Mouse (Mus musculus): ENCODE measurements around the gene Jdp2. TPM values are rescaled to one million over a fixed set of nuclear protein-coding genes. Genes with fewer than 3 reads are reported as not detected.
A peak's percentile ranks its signal among the peaks of the same experiment; 100 is the strongest.

The Jdp2 gene
- 10 to 100 TPM; 29.4 to 34.1 TPM for total RNA-seq (2021)
- long read RNA-seq, experiment 1, transcript Jdp2-203 (4 exons, 1,645 nt), result major isoform, 25 of 42 reads
- long read RNA-seq, experiment 1, transcript Jdp2-201 (4 exons, 1,643 nt), result minor isoform, 13 of 42 reads
- long read RNA-seq, experiment 1, partial matches to known transcripts, result 3 of 42 reads
- long read RNA-seq, experiment 1, other reads (novel, unspliced or antisense), result 1 of 42 reads
- long read RNA-seq, experiment 2, transcript Jdp2-201 (4 exons, 1,643 nt), result minor isoform, 14 of 61 reads
- long read RNA-seq, experiment 2, transcript Jdp2-203 (4 exons, 1,645 nt), result major isoform, 43 of 61 reads
- long read RNA-seq, experiment 2, partial matches to known transcripts, result 1 of 61 reads
- long read RNA-seq, experiment 2, other reads (novel, unspliced or antisense), result 3 of 61 reads

DNA sequence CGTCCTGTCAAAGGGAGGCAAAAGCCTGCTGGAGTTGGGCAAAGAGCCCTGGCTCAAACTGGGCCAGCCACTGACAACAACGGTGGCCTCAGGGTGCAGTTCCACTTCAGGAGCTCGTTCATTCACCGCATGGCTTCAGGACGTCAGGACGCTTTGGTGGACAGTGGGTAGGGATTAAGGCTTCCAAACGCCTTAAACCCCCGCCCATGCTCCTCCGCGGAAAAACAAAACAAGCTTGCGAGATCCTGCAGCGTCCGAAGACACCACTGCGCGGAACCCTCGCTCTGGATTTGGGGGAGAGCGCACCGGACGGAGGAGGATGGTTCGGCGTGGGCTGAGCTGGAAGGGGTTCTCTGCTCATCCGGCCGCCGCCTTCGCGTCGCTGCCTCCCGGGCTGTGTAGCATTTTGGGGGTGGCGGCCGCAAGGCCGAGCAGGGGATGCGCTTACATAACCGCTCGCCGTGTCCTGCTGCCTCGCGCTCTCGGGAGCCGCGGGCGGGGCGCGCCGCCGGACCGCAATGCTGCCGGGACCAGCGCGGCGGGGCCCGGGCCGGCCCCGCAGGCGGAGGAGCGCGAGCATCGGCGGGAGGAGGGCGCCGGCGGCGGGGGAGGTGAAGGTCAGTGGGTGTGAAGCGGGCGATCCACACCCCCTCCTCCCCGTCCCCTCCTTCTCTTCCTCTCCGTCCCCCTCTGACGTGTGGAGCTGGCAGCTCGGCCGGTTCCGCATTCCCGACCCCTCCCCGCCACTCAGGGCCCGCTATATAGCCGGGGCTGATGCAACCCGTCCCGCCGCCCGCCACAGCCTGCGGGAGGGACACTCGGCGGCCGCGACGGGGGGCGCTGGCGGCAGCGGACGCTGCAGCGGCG lies at the start of gene Jdp2:
Gene Jdp2 (plus strand): TSS at position 417 of the 867 bp plus-strand sequence.
- peak; percentile 73 to 83 for DNase-seq (ENCODE audit: low spot score in 2 of 2)

GRCm38 (mm10) chr12:85549661-85550060 lies 49.2 kb upstream of the Jdp2 start:
- DNase-seq (ENCODE audit: low spot score in 2 of 2), result no peak

DNA sequence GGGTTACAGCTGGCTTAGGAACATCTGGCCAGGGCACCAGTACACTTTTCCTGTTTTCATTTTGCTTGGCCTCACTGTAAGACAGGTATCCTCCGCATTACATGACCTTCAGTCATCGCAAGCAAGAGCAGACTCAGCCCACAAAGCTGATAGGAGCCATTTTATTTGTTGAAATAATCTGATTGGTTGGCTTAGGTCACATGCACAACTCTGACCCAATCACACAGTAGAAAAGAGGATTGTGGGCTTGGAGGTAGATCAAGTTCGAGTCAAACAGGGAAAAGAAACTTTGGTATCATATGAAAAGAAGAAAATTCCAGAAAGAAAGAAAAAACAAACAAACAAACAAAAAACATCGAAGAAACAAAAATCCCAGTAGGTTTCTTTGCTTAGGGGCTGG lies 48.4 kb upstream of the Jdp2 start:
- DNase-seq (ENCODE audit: low spot score in 2 of 2), result no peak

DNA sequence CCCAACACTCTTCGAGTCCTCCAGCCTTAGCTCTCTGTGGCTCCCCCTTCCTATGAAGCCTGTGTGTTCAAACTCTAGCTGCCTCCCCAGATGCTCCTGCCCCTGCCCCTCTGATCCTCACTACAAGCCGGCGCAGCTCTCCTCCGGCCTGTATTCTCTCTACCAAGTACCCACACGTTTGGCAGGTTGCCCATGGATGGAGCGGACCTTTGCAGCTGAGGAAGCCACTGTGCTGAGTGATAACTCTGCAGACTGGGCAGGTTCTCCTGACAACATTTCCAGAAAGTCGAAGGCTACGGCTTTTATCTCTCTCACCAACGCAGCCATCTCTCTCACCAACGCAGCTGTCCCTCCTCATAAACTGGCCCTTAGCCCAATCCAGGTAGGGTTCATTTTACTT lies 39.5 kb upstream of the Jdp2 start:
- no peak for DNase-seq (ENCODE audit: low spot score in 2 of 2)

GRCm38 (mm10) chr12:85565441-85565840 lies 33.4 kb upstream of the Jdp2 start:
- DNase-seq (ENCODE audit: low spot score in 2 of 2), result no peak

DNA sequence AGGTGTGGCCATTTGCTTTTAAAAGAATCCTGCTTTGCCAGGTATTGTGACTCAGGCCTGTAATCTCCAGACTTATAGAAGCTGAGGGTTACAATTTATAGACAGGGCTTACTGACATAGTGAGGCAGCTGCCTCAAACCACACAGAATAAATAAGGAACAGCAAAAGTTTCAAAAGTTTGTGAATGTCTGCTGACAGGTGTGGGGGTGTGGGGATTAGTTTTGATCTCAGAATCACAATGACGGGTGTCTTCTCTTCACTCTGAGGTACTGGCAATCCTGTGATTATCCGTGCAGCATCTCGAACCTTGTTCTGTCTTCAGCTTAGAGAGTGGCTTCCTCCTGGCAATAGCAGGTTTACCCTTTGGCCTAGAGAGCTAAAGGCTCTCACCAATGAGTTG lies 30.5 kb upstream of the Jdp2 start:
- no peak for DNase-seq (ENCODE audit: low spot score in 2 of 2)

DNA sequence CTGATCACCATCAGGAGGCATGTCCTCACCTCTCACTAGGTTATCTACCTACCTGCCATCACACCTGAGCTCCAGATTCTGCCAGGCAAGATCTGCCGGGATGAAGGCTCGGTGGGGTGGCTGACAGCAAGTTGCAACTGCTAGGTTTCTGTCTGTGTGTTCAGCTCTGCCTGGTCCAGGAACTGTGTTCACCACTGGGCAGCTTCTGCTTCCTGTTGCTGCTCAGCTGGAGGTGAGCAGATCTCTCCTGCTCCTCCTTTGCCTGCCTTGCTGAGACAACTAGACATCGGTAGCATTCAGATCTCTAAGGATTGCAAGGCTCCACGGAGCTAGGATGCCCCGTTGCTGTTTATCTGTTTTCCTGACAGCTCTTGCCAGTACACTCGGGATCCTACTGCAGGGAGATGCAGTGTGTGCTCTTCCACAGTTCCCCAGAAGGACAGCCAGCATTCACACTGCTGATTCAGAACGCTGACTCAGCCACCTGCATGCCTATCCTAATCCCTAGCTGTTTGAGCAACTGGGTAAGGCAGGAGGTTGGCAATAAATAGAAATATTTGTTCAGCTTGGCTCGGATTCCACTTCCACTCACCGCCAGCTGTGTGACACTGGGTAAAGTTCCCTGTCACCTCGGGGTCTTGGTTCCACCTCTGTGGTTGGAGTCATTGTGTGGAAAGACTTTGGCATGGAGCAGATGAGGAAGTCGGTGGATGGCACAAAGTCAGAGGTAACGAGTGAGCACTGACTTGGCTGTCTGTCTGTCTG lies 29.3 kb upstream of the Jdp2 start:
- DNase-seq (ENCODE audit: low spot score in 2 of 2), result no peak

DNA sequence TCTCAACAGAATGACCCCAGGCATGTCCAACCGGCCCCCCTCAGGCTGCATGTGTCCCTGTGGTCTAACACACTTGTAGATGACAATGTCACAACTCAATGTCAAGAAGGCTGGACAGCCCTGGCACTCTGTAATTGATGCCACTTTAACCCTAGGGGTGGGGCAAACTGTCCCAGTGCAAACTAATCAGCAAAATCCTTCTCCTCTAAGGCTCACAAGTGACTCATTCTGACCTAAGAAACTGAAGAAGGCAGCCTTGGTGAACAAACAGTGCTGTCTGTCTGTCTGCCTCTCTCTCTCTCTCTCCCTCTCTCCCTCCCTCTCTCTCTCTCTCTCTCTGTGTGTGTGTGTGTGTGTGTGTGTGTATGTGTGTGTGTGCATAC lies 28.7 kb upstream of the Jdp2 start:
- no peak for DNase-seq (ENCODE audit: low spot score in 2 of 2)

- peak; percentile 40 to 49 for DNase-seq (ENCODE audit: low spot score in 2 of 2)
These were observed 27.5 kb upstream of the Jdp2 start for GRCm38 (mm10) chr12:85571312-85571711.

DNA sequence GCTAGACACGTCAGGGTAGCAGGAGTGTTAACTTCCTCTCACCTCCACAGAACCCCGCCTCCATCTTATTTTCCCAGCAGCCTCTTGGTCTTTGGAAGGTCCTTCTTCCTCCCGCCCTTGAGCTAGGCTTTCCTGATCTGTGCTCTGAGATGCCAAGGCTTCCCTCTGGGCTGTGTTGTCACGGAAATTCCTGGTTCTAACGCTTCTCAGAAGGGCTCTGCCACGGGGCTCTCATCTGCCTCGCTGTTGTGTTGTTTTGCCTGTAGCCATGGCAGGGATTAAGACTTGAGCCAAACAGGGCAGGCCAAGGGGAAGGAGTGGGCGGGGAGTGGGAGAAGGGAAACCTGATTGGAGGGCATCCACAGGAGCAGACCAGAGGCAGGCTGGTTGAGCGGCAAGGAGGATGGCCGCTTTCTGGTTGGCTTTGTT lies 26.8 kb upstream of the Jdp2 start:
- DNase-seq (ENCODE audit: low spot score in 2 of 2), result peak; percentile 45 to 66

DNA sequence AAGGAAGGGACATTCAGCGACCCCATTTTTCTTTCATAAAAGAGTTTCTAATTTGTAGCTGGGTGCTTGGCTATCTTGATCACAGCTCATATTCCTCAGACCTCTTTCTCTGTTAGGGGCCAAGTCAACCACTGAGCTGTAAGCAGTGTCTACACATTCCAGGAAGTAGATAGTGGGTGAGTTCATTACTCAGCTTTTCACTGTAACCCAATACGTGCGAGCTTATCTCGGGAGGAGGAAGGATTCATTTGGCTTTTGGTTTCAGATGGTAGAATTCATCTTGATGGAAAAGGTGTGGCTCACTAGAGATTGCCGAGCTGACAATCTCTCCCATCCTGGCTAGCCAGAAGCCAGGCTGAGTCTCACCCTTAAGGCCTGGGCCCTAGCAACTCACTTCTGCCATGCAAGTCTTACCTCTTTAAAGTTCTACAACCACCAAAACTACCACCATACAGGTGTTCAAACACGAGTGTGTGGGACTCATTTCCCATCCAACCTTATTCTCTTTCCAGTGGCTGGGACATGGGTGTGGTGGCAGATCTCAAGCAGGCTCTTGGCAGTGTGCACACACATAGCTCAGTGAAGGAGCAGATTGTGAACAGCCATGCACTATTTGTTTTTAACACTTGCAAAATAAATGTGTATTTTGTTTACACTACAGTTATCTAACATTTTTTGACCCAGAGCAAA lies 23.9 kb upstream of the Jdp2 start:
- no peak for DNase-seq (ENCODE audit: low spot score in 2 of 2)

DNA sequence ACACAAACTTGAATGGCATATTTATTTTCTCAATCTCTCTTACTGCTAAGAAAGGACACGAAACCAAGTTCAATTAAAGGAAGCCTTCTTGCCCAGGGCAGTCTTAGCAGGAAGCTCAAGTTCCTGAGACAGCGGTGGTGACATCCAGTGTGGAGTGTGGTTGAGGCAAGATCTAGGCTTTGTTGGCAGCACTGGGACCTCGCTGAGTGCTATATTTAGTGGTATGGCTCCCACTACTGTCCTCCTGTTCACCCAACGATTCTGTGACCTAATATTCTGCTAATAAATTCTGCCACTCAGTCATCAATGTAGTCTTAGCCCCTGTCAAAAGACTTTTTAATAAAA lies 23.4 kb upstream of the Jdp2 start:
- no peak for DNase-seq (ENCODE audit: low spot score in 2 of 2)

DNA sequence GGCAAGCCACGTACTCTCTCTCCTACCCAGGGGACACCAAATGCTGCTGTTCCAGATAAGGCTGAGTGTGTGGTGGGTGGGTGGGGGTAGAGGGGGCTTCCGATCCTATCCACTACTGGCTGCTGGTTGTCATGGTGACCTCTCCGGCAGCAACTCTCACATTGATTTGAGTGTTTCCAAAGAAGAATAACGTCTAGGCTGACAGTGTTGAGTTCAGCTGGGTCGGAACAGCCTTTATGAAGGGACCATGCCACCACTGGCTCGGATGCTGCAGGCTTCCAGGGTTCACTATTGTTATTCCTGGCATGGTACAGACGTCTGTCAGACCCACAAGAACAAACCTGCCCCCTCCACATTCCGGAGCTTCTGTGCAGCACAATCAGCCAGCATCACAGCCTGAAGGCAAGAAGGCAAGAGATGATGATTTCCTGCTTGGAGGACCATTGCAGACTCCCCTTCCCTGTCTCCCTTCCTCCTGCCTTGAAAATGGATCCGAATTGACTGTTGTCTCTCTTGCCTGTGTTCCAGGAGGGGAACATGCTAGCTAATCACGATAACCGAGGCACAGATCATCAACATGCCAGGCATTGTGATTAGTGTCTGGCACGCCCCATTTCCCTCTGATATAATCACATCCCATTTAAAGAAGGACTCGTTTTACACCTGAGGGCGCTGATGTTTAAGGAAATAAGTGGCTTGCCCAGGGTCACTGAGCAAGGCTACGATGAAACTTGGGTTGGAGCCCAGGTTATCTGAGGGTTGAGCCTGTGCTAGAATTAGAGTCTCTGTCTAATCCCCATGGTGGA lies 17.4 kb upstream of the Jdp2 start:
- no peak for DNase-seq (ENCODE audit: low spot score in 2 of 2)

- DNase-seq (ENCODE audit: low spot score in 2 of 2), result no peak
These were observed 16.8 kb upstream of the Jdp2 start for GRCm38 (mm10) chr12:85582067-85582316.

GRCm38 (mm10) chr12:85585761-85586258 lies 13.0 kb upstream of the Jdp2 start:
- DNase-seq (ENCODE audit: low spot score in 2 of 2), result no peak

DNA sequence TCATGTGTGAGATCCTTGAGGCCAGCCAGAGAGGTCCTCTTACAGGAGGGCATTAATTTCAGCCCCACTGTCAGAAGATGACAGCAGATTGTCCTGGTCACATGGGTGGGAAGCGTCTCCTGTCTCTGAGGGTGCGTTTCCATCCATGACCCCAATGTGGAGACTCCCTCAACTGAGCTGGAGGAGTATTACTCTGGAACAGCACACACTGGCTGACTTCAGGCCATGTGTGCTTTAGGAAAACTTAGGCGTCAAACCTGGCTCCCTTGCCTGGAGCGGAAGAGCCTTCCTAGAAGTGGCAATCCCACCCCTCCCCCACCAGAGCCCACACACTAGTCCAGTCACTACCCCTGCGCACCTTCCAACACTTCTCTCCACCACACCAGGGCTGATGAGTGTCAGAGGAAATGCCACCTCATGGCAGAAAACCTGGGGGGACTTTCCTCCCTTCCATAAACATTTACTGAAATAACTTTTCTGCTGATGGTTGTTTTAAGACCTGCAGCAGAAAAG lies 8.9 kb upstream of the Jdp2 start:
- DNase-seq (ENCODE audit: low spot score in 2 of 2), result no peak

GRCm38 (mm10) chr12:85592943-85593342 lies 5.9 kb upstream of the Jdp2 start:
- no peak for DNase-seq (ENCODE audit: low spot score in 2 of 2)

- no peak for DNase-seq (ENCODE audit: low spot score in 2 of 2)
These were observed 4.4 kb upstream of the Jdp2 start for GRCm38 (mm10) chr12:85594390-85594789.

DNA sequence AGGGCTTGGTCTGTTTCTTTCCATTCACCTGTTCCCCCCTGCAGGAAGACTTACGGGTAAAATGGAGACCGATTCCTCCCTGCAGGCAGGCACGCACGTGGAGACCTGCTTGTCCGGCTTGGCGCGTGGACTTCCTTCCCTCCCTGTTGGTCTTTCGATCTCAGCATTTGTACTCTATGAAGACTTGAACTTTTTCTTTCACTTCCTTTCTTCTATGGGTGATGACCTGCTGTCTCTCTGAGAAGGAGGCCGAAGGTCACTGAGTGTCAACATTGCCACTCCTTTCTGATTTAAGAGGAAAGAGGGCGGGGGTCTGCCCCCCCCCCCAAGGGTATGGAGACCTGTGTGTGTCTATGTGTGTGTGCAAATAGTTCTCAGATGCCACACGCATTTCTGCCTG lies 774 bp upstream of the Jdp2 start:
- DNase-seq (ENCODE audit: low spot score in 2 of 2), result no peak
